Mouse (Mus musculus) olfactory bulb, adult 2 months (tissue): ENCODE measurements at regions not wholly inside any gene's neighbourhood (a gene's known extent, or its start where the extent isn't known, plus 50 kb on each side); places are given as distances from the start of the nearest gene placed in this dataset.

Experiments used
- CTCF ChIP-seq: fragments of 200-500 bp; IDR thresholded peaks from 2 replicates; pipeline ENCODE4 v1.5.1; 2012; ENCODE audit warnings: low read depth, mild to moderate bottlenecking, low read length, moderate library complexity; ENCODE audit not compliant: insufficient read depth
- POLR2A ChIP-seq: fragments of 200-500 bp; IDR thresholded peaks from 2 replicates; pipeline ENCODE4 v1.6.1; 2012; ENCODE audit warnings: mild to moderate bottlenecking, low read depth, low read length, moderate library complexity; ENCODE audit not compliant: insufficient read depth

- TF ChIP-seq CTCF, result no peak
- TF ChIP-seq POLR2A, result no peak
These were observed 467.9 kb downstream of the Plcl1 start for GRCm38 (mm10) chr1:55873583-55873982.
